Mouse (Mus musculus): Measurements from ENCODE around the gene Ctnna3. TPM values are rescaled to one million over a fixed set of nuclear protein-coding genes. Genes with fewer than 3 reads are reported as not detected.
A peak's percentile ranks its signal among the peaks of the same experiment; 100 is the strongest.
"Not testable (repeated sequence)": the region's sequence is repeated elsewhere in the genome, so short reads cannot be mapped to it uniquely, and the experiment has no call there.

Gene Ctnna3
- total and polyA plus RNA-seq, 2 experiments from 2014 or later: 0.63 to 1.0 TPM

DNA sequence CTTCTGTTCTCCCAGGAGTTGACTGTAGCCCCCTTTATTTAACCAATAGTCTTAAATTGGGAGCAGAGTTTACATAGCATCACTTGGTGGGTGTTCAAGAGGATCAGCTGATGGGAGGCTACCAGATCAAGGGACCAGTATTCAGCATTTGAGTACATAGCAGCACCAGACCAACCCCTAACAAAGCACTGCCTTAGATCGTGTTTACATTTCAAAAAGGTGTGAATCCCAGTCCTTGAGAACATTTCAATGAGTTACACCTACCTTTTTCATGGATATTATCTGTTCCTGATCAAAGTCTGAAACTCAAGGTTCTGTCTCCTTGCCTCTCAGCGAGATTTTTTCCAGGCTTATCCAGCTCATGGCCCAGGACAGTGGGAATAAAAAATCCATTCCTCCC, 1306.7 kb downstream of the Ctnna3 start:
- Histone ChIP-seq H3K36me3 (ENCODE audit: insufficient read depth, low read length) (no peaks in the 10 kb centered on the region), H3K27me3 (ENCODE audit: insufficient read depth, low read length) (no peaks in the 10 kb centered on the region), H3K9me3 (ENCODE audit: low read length) (no peaks in the 10 kb centered on the region), H3K4me1 (ENCODE audit: insufficient read depth, low read length) (no peaks in the 10 kb centered on the region), H3K4me3 (ENCODE audit: low read depth, low read length) (no peak overlapping the region), H3K9ac (replicated peaks; ENCODE audit: low read length, poor library complexity, severe bottlenecking) (no peak overlapping the region), H3K27ac (ENCODE audit: low read depth, low read length) (no peak overlapping the region), H3K4me2 (ENCODE audit: low read depth, low read length, poor library complexity, severe bottlenecking) (no peak overlapping the region)
- no peak for ATAC-seq (ENCODE audit: low FRiP score)
- DNase-seq (ENCODE audit: low spot score): no peak
- WGBS: 53% methylated on average over 2 of the region's 2 CpGs
- TF ChIP-seq CTCF (IDR thresholded peaks at IDR 0.05): no peak

DNA sequence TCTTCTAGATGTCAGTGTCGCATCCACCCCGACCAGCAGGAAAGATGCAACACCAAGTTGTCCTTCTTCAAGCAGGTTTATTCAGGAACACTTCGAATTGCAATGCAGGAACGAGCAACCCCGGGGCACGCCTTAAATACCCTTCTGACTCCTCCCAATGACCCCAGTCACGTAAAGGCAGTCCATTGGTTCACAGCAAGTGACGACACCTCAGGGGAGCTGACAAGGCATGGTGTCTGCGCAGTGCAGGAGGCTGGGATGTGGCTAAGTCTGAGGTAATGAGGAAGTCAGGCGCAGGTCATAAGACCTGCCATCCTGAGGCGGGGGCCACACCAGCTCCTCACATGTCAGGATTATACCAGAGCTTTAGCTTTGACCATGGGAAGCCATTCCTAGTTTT, 1311.8 kb downstream of the Ctnna3 start:
- H3K9ac ChIP-seq (replicated peaks; ENCODE audit: low read length, poor library complexity, severe bottlenecking); H3K4me3 ChIP-seq (ENCODE audit: low read depth, low read length); H3K4me1 ChIP-seq (ENCODE audit: insufficient read depth, low read length); H3K9me3 ChIP-seq (ENCODE audit: low read length); H3K27me3 ChIP-seq (ENCODE audit: insufficient read depth, low read length); ATAC-seq (ENCODE audit: low FRiP score); H3K4me2 ChIP-seq (ENCODE audit: low read depth, low read length, poor library complexity, severe bottlenecking); DNase-seq (ENCODE audit: low spot score); H3K27ac ChIP-seq (ENCODE audit: low read depth, low read length); H3K36me3 ChIP-seq (ENCODE audit: insufficient read depth, low read length): not testable (repeated sequence)
- 88% methylated on average over 11 of the region's 11 CpGs for WGBS

DNA sequence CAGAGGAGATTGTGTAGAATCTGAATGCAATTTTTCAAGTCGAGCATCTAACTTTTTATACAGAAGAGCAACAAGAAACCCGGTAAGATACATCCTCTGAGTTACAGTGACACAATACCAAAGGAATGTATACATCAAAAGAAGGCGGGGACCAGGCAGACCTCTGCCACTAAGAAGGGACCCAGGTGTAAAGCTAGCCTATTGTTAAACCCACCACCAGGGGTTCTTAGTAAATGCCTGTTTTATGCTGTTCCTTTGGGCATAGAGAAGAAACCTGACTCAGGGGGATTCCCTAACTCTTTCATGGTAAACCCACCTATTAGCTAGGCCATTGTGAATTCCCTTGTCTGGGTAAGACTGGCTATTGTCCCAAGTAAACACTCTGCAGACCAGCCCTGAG, 1314.2 kb downstream of the Ctnna3 start:
- 30% methylated on average over 3 of the region's 3 CpGs for WGBS

DNA sequence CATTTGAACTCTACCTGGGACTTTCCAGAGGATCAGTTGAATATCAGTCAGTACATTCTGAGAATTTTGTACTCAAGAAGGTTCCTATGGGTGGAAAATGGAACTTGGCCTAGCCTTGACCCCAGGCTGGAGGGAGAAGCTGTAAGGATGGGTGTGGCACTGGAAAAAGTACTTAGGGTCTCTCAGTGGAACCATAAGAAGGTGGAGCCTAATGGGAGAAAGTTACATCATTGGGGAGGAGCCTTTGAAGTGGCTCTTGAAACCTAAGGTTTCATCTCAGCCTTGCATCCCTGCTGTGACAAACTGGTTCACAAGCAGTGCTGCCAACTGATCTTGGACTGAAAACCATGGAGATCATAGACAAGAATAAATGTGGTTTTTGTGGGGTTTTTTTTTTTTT, 1318.8 kb downstream of the Ctnna3 start:
- no peaks in the 10 kb centered on the region for H3K27me3 ChIP-seq (ENCODE audit: insufficient read depth, low read length)
- DNase-seq (ENCODE audit: low spot score) (no peak), ATAC-seq (ENCODE audit: low FRiP score) (no peak)
- no peaks in the 10 kb centered on the region for H3K9me3 ChIP-seq (ENCODE audit: low read length)
- no peak overlapping the region for H3K4me2 ChIP-seq (ENCODE audit: low read depth, low read length, poor library complexity, severe bottlenecking)
- no peak overlapping the region for H3K4me3 ChIP-seq (ENCODE audit: low read depth, low read length)
- no peak for TF ChIP-seq CTCF (IDR thresholded peaks at IDR 0.05)
- H3K36me3 ChIP-seq (ENCODE audit: insufficient read depth, low read length): no peaks in the 10 kb centered on the region
- H3K9ac ChIP-seq (replicated peaks; ENCODE audit: low read length, poor library complexity, severe bottlenecking): no peak overlapping the region
- H3K4me1 ChIP-seq (ENCODE audit: insufficient read depth, low read length): no peaks in the 10 kb centered on the region
- H3K27ac ChIP-seq (ENCODE audit: low read depth, low read length): no peak overlapping the region

More for the DNA sequence above, 1314.2 kb downstream of the Ctnna3 start:
- not testable (repeated sequence) for H3K9ac ChIP-seq (replicated peaks; ENCODE audit: low read length, poor library complexity, severe bottlenecking); H3K4me2 ChIP-seq (ENCODE audit: low read depth, low read length, poor library complexity, severe bottlenecking); ATAC-seq (ENCODE audit: low FRiP score); H3K4me3 ChIP-seq (ENCODE audit: low read depth, low read length); DNase-seq (ENCODE audit: low spot score); H3K4me1 ChIP-seq (ENCODE audit: insufficient read depth, low read length); H3K36me3 ChIP-seq (ENCODE audit: insufficient read depth, low read length); H3K9me3 ChIP-seq (ENCODE audit: low read length); H3K27ac ChIP-seq (ENCODE audit: low read depth, low read length); H3K27me3 ChIP-seq (ENCODE audit: insufficient read depth, low read length)

DNA sequence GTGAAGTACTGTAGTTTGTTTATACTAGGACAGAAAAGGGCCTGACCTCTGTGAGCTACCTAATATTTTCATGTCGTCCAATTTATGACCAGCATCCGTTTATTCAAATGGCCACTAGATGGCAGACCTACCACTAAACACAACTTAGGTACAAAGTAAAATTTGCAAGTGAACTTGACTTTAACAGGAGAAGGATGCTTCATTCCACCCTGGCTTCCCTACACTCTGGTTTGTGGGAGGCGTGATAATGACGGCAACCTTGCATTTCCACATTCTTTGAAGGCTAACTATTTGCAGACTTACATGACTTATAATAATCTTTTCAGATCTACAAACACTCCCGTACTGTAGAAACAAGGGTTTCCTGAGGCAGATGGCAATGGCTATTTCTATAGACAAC, 1320.9 kb downstream of the Ctnna3 start:
- ATAC-seq (ENCODE audit: low FRiP score): no peak
- Histone ChIP-seq H3K27me3 (ENCODE audit: insufficient read depth, low read length) (no peaks in the 10 kb centered on the region), H3K4me3 (ENCODE audit: low read depth, low read length) (no peak overlapping the region), H3K9me3 (ENCODE audit: low read length) (peaks cover 7% of the 10 kb centered on the region; the same call in 1 of the 2 replicates), H3K27ac (ENCODE audit: low read depth, low read length) (no peak overlapping the region), H3K4me2 (ENCODE audit: low read depth, low read length, poor library complexity, severe bottlenecking) (no peak overlapping the region), H3K36me3 (ENCODE audit: insufficient read depth, low read length) (no peaks in the 10 kb centered on the region), H3K4me1 (ENCODE audit: insufficient read depth, low read length) (no peaks in the 10 kb centered on the region), H3K9ac (replicated peaks; ENCODE audit: low read length, poor library complexity, severe bottlenecking) (no peak overlapping the region)
- WGBS: 30% methylated on average over 5 of the region's 5 CpGs
- TF ChIP-seq CTCF (IDR thresholded peaks at IDR 0.05): peak; percentile 80
- peak; percentile 58 for DNase-seq (ENCODE audit: low spot score)

DNA sequence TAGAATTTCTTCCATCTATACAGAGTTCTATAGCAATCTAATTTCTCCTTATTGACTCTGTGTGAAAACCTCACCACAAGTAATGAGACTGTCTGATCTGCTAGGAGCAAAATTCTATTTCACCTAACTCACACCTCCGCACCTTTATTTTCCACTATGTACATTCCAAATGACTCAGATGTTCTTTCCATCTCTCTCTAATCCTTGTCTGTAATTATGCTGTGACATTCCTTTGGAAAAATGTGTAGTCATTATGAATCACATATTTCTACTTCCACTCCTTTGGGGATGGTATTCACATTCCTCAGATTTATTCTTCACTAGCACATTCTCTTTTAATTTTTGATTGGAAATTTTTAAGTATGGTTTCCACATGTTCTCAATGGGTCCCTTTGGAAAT, 1406.4 kb downstream of the Ctnna3 start:
- Histone ChIP-seq H3K27ac (ENCODE audit: low read depth, low read length) (no peak overlapping the region), H3K4me1 (ENCODE audit: insufficient read depth, low read length) (no peaks in the 10 kb centered on the region), H3K4me3 (ENCODE audit: low read depth, low read length) (no peak overlapping the region), H3K9me3 (ENCODE audit: low read length) (no peaks in the 10 kb centered on the region), H3K4me2 (ENCODE audit: low read depth, low read length, poor library complexity, severe bottlenecking) (no peak overlapping the region), H3K27me3 (ENCODE audit: insufficient read depth, low read length) (no peaks in the 10 kb centered on the region), H3K9ac (replicated peaks; ENCODE audit: low read length, poor library complexity, severe bottlenecking) (no peak overlapping the region), H3K36me3 (ENCODE audit: insufficient read depth, low read length) (no peaks in the 10 kb centered on the region)
- TF ChIP-seq CTCF (IDR thresholded peaks at IDR 0.05): no peak
- DNase-seq (ENCODE audit: low spot score) (no peak), ATAC-seq (ENCODE audit: low FRiP score) (no peak)
- WGBS: 98% methylated on average over 1 of the region's 1 CpGs

DNA sequence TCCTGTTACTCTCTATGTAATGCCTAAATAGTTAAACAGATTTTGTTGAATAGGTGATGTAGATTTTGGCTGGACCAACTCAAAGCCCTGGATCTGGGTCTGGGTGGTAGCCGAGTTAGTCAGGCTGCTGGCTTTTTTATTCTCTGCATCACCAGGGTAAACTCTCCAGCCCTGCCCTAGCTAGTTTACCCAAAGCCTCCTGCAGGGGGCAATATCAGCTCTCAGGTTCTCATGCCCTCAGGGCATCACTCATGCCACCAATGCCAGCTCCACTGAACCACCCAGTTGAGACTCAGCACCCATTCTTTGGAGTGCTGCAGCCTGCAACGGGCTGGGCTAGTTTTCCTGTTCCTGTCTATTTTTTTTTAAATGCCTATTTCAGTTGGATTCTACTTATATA, 1431.5 kb downstream of the Ctnna3 start:
- H3K27me3 ChIP-seq (ENCODE audit: insufficient read depth, low read length): no peaks in the 10 kb centered on the region
- no peak overlapping the region for H3K4me3 ChIP-seq (ENCODE audit: low read depth, low read length)
- no peak overlapping the region for H3K4me2 ChIP-seq (ENCODE audit: low read depth, low read length, poor library complexity, severe bottlenecking)
- DNase-seq (ENCODE audit: low spot score) (no peak), ATAC-seq (ENCODE audit: low FRiP score) (no peak)
- H3K4me1 ChIP-seq (ENCODE audit: insufficient read depth, low read length): no peaks in the 10 kb centered on the region
- 79% methylated on average over 2 of the region's 2 CpGs for WGBS
- no peaks in the 10 kb centered on the region for H3K36me3 ChIP-seq (ENCODE audit: insufficient read depth, low read length)
- H3K9ac ChIP-seq (replicated peaks; ENCODE audit: low read length, poor library complexity, severe bottlenecking): no peak overlapping the region
- H3K9me3 ChIP-seq (ENCODE audit: low read length): no peaks in the 10 kb centered on the region
- TF ChIP-seq CTCF (IDR thresholded peaks at IDR 0.05): no peak
- H3K27ac ChIP-seq (ENCODE audit: low read depth, low read length): no peak overlapping the region

Data from midbrain, postnatal 0 days (tissue).